Mouse (Mus musculus) heart, adult 2 months (tissue): ENCODE results near the gene Fndc5.
A peak's percentile ranks its signal among the peaks of the same experiment; 100 is the strongest.

Experiments
- CTCF ChIP-seq: fragments of 200-600 bp; IDR thresholded peaks from 2 replicates; pipeline ENCODE4 v1.8.1; 2022; ENCODE audit warnings: antibody characterized with exemption, mild to moderate bottlenecking, moderate library complexity
- EP300 ChIP-seq: fragments of 200-500 bp; IDR thresholded peaks from 2 replicates; pipeline ENCODE4 v1.6.1; 2011; ENCODE audit warnings: low read depth, low read length, control low read depth; ENCODE audit not compliant: insufficient read depth
- POLR2A ChIP-seq: fragments of 200-500 bp; IDR thresholded peaks from 2 replicates; pipeline ENCODE4 v1.6.1; 2011; ENCODE audit warnings: mild to moderate bottlenecking, low read depth, low read length, control low read depth; ENCODE audit not compliant: insufficient read depth

- TF ChIP-seq CTCF (peak; percentile 43), POLR2A (no peak), EP300 (no peak)
Measured at GRCm38 (mm10) chr4:129120520-129121445, 16.0 kb upstream of the Fndc5 start.
